Mouse (Mus musculus): ENCODE measurements at regions not wholly inside any gene's neighbourhood (a gene's known extent, or its start where the extent isn't known, plus 50 kb on each side); places are given as distances from the start of the nearest gene placed in this dataset.

GRCm38 (mm10) chr1:194223610-194224009, 394.4 kb upstream of the Plxna2 start:
- intact Hi-C loops (cut with DNase I) = loop anchor here (10.0 kb wide), 2 partner anchors 391 to 529 kb away; partner anchors contain the start of gene Plxna2
- DNase-seq = no peak

DNA sequence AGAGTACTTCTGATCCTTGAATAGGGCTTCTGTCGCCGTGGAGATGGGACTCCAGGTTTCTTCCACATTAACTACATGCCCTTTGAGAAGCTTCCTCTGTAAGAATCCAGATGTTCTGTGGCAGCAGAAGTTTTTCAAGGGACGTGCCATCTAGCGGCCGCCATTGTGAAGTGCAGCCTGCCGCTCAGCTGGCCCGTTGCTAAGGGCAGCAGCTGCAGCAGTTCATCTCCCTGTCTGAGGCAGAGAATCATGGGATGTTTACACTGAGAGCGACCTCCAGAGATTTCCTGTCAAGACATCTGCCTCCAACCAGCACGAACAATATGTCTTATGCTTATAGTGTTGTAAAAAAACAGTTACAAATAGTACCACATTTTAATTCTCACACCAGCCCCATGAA, 395.0 kb upstream of the Plxna2 start:
- peak; percentile 65 for DNase-seq
- intact Hi-C loops (cut with DNase I) = loop anchor here (10.0 kb wide), 2 partner anchors 392 to 528 kb away; partner anchors contain the start of gene Plxna2

- no peak for DNase-seq
- intact Hi-C loops (cut with DNase I) = no loop called here
Measured at GRCm38 (mm10) chr1:194208034-194209000, 409.7 kb upstream of the Plxna2 start.

DNA sequence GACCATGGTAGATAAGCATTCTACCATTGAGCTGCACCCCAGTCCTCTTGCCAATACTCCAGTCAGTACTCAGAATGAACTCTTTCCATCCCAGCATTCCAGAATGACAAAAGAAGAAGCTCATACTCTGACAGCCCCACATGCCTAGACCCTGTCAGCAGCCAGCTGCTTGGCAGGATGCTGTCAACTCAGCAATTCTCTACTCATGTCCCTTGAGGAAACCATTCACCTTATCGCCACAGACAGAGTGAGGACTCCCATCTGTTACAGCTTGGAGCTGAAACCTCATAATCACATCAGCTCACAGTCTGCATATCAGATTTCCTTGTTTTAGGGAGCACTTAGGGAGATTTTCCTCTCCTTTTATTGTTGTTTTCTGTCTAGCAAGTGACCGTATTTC, 420.5 kb upstream of the Plxna2 start:
- DNase-seq = no peak
- intact Hi-C loops (cut with DNase I) = no loop called here

DNA sequence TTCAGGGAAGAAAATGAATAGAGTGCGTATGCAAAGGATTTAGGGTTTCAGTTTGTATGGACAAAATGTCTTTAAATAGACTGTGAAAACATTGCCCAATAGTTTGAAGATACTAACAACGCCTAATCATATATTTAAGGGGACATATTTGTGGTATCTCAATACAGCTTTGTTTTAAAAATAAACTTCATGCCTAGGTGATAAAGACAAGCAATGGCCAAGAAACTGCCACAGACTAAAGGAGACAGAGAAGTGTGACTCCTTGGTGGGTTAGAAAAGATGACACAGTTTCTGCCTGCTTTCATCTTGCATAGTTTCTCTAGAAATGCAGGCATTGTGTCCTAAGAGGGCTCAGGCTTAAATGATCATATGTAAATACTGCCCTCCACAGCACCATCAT, 435.7 kb upstream of the Plxna2 start:
- no peak for DNase-seq
- intact Hi-C loops (cut with DNase I) = no loop called here

DNA sequence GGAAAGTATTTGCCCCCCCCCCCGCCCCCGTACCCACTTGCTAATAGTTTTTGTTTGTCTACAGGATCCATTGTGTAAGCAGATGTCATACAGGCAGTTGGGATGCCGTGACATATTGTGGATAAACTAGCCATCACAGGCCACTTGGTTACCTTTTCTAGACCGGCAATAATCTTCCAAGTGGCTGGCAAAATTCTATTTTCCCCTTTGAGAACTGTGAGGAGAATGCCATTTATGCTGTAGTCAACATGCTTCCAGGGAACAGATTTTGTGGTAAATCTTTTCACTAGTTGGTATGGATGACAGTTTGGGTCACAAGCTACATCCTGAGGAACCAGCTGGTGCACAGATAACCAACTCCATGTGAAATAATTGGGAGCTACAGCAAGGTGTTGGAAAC, 456.5 kb upstream of the Plxna2 start:
- intact Hi-C loops (cut with DNase I) = no loop called here
- no peak for DNase-seq

DNA sequence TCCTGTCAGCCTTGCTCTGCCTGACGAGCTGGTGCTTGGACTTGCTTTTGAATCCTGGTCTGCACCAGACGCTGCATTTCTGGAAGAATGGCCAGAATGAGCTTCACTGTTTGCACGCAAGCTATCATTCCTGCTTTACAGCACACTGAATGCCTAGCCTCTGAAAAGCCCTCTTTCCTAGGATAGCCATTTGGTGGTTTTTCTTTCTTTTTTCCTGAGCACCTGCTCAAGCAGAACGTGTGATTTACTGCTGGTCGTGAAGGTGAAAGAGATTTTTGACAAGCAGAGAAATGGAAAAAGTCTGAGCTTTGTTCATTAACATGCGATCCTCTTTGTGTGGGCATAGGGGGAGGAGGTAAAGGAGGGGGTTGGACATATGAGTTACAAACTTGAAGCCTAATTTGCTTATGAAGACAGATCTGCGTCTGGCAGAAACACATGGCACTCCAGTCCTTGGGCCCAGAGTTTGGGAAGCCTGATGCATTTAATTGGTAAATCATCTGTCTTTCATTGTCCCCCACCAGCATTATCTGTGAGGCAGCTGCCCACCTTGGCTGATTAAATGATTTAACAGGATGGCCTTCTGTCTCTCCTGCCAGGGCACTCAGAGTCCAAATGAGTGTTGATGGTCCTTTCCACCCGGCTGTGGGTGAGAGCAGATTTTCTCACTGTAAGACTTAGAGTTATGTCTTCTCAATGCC, 457.1 kb upstream of the Plxna2 start:
- intact Hi-C loops (cut with DNase I) = no loop called here
- peak; percentile 69 for DNase-seq

DNA sequence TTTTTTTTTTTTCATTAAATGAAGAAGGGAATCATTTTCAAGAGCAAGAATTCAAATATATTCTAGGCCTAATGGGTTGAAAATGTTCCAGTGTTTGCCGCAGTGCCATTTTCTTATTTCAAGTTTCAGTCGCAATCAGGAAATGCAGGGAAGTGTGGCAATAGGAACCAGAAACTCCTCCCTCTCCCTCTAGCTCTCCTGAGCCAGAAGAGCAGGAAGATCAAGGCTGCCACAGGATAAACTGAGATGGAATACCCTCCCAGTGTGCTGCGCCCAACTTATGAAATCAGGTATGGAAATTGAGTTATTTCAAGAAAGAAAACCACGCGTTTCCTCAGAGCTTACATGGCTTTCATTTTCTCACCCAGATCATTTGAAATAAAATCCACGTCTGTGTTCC, 460.8 kb upstream of the Plxna2 start:
- intact Hi-C loops (cut with DNase I) = no loop called here
- no peak for DNase-seq

- DNase-seq = no peak
- intact Hi-C loops (cut with DNase I) = no loop called here
Measured at GRCm38 (mm10) chr1:194148416-194149364, 469.3 kb upstream of the Plxna2 start.

- DNase-seq = no peak
Measured at GRCm38 (mm10) chr1:194117631-194118360, 500.2 kb upstream of the Plxna2 start.

DNA sequence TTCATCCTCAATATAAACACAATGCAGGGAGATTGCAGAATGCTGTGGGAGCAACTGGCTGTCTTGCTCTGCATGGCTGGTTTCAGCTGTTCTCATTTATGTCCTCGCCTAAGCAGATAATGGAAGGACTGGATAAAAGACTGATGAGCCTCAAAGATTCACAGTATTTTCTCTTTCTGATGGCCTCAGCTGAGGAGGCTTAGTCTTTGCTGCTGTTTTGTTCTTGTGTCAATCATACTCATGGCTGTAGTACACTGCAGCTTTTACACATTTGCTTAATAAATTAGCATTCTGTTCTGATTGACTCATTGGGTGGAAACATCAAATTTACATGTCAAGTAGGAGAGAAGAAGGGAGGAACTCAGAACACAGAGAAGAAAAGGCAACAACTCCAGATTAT, 503.6 kb upstream of the Plxna2 start:
- DNase-seq = no peak
- intact Hi-C loops (cut with DNase I) = no loop called here

More at GRCm38 (mm10) chr1:194117631-194118360, 500.2 kb upstream of the Plxna2 start:
- intact Hi-C loops (cut with DNase I) = no loop called here

- DNase-seq = peak; percentile 52
- intact Hi-C loops (cut with DNase I) = no loop called here
Measured at GRCm38 (mm10) chr1:194111931-194112330, 506.1 kb upstream of the Plxna2 start.

DNA sequence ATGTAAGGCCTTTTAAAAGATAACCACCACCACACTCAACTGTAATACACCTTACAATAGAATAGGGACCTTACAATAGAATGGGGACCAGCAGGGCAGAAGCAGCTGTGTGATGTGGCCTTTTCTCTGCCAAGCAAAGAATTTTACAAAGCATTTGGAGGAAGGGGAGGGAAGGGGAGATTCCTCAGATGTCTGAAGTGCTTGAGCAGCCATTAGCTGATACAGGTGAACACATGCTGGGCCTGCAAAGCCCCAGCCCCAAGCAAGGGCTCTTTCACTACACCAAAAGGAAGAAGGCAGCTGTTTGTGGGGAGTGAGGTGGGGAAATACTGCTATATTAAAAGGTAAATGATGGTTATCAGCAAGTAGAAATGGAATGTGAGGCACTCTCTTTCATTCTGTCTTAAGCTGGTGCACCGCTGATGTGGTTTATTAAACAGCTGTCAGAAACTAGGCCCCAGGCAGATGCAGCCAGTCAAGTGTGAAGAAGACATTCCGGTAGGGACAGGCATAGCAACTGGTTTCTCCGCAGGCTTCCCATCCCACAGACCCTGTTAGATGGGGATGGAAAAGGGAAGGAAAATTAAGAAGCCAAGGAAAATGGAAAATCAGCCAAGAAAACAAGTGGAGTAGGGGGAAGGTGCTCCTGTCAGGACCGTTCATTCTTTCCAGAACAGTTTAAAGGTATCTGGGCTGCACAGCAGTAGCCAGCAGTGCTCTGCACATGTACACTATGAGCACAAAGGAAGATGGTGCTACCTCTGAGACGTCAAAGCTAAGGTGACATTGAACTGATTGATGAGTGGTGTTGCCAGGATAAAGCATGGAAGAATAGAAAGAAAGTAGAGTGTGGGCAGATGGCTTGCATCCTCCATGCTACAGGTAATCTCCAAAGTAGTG, 508.6 kb upstream of the Plxna2 start:
- intact Hi-C loops (cut with DNase I) = no loop called here
- DNase-seq = no peak

DNA sequence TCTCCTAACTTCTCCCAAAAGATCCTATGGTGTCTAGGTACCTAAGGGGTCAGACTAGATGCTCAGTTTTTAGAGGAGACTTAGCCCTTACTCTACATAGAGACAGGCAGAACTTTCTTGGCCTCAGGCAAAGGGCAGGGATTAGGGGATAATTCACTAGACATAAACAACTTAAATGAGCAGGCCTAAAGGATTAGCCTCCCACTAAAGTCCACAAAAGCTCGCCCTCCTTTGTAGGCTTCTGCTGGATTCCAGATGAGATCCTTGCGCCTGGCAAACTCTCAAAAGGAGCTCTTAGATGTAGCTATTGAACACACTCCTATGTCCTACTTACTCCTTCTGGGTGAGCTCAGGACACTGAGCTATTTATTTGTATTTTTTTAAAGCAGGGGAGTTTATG, 509.9 kb upstream of the Plxna2 start:
- DNase-seq = no peak
- intact Hi-C loops (cut with DNase I) = no loop called here

GRCm38 (mm10) chr1:194107271-194107938, 510.6 kb upstream of the Plxna2 start:
- intact Hi-C loops (cut with DNase I) = no loop called here
- no peak for DNase-seq

- DNase-seq = no peak
- intact Hi-C loops (cut with DNase I) = no loop called here
Measured at GRCm38 (mm10) chr1:194089918-194090548, 528.0 kb upstream of the Plxna2 start.

- DNase-seq = no peak
- intact Hi-C loops (cut with DNase I) = no loop called here
Measured at GRCm38 (mm10) chr1:194058512-194058911, 559.5 kb upstream of the Plxna2 start.

DNA sequence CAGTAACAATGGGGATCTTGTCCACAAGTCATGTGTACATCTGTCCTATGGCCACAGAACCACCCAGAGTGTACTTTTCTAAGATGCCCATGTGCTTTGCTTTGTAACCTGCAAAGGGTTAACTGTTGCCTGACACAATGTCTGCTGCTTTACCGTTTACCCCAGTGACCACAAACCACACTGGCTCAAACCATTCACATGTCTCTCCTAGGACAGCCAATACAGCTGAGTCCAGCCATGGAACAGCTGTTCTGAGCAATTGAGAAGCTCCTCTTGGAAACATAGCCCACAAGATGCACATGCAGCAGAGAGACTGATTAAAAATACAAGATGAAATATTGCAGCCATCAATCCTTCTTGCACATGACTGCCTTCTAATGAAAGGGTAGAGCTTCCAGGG, 561.5 kb upstream of the Plxna2 start:
- no peak for DNase-seq
- intact Hi-C loops (cut with DNase I) = no loop called here
